8 mouse cellular contexts compared by ENCODE assay signal in genomic region chr10:93889579-93889950, GRCm38 (mm10). TPM values are rescaled to one million over a fixed set of nuclear protein-coding genes. Genes with fewer than 3 reads are reported as not detected.
DNase-seq lines count a peak whose midpoint lies in the region; ATAC-seq lines count a peak whose summit lies in the region.

No protein-coding gene starts in this region.

- WGBS in hindbrain, embryonic 16.5 days, result under 1% methylated on average over 25 of the region's 30 CpGs

- H3K9me3 ChIP-seq in hindbrain, embryonic 16.5 days (ENCODE audit: control insufficient read depth, low read length), result no peaks in the 10 kb centered on the region

- H3K4me2 ChIP-seq in hindbrain, embryonic 16.5 days (ENCODE audit: low read length), result peak overlapping the region; percentile 80

- peak; percentile 89 for DNase-seq in ZHBTc4 (ENCODE audit: low read depth, low spot score)
- DNase-seq in cerebellum, postnatal 4 days (ENCODE audit: low spot score in 2 of 2), result peak; percentile 71 to 86
- DNase-seq in gastrocnemius, adult 18-20 months (ENCODE audit: low spot score), result peak; percentile 85
- peak; percentile 92 to 94 for DNase-seq in left cerebral cortex, adult 18-20 months (ENCODE audit: low spot score in 2 of 2)
- DNase-seq in lung, postnatal 4 days, result peak; percentile 89 to 91
- DNase-seq in retina, postnatal 1 day, result peak; percentile 96
- peak; percentile 75 to 77 for DNase-seq in urinary bladder, adult 18-20 months (ENCODE audit: low spot score in 2 of 2)

- peak overlapping the region; percentile 88 for H3K27ac ChIP-seq in hindbrain, embryonic 16.5 days (ENCODE audit: low read depth, low read length)

- H3K4me3 ChIP-seq in hindbrain, embryonic 16.5 days (ENCODE audit: low read length), result peak overlapping the region; percentile 92

- ATAC-seq in hindbrain, embryonic 16.5 days, result peak; percentile 99

- peaks cover 10% of the 10 kb centered on the region for H3K36me3 ChIP-seq in hindbrain, embryonic 16.5 days (ENCODE audit: control insufficient read depth, insufficient read depth, low read length)

- H3K27me3 ChIP-seq in hindbrain, embryonic 16.5 days (replicated peaks; ENCODE audit: control insufficient read depth, insufficient read depth, low read length), result no peaks in the 10 kb centered on the region

- H3K9ac ChIP-seq in hindbrain, embryonic 16.5 days (ENCODE audit: low read depth, low read length), result peak overlapping the region; percentile 92

- H3K4me1 ChIP-seq in hindbrain, embryonic 16.5 days (ENCODE audit: control insufficient read depth, insufficient read depth, low read depth, low read length), result peaks cover 8% of the 10 kb centered on the region

RNA-seq across cellular contexts. Expression of gene Metap2, which starts 7.3 kb away (rescaled TPM):
- 100 to 1,000 TPM; 162 to 177 TPM for total RNA-seq in gastrocnemius, adult 18-20 months (2021)
- polyA plus RNA-seq in hindbrain, embryonic 16.5 days (2015; fragmentation: Nextera tagmentation; extraction: Ambion mirVana), result 138 and 152 TPM in 2 replicates
- total RNA-seq in left cerebral cortex, adult 18-20 months (2021), result 100 to 1,000 TPM; 103 to 113 TPM

RNA-seq across cellular contexts. Expression of gene Usp44, which starts 58.2 kb away (rescaled TPM):
- under 1 TPM; 0.17 to 0.57 TPM for total RNA-seq in gastrocnemius, adult 18-20 months (2021)
- 0.27 and 0.29 TPM in 2 replicates for polyA plus RNA-seq in hindbrain, embryonic 16.5 days (2015; fragmentation: Nextera tagmentation; extraction: Ambion mirVana)
- total RNA-seq in left cerebral cortex, adult 18-20 months (2021), result not detected

Comparison
In these comparisons a context has a peak if more than half of its experiments do, and no peak if none do; other contexts are left out.
1. Peak in every context shown above with its lines: DNase-seq, ATAC-seq, H3K4me3 ChIP-seq and H3K27ac ChIP-seq.